Mouse (Mus musculus) c-Kit-positive CD71-negative TER-119-negative erythroid progenitor cells, embryonic 14.5 days (primary cell): ENCODE data around the gene Zfp704.
A peak's percentile ranks its signal among the peaks of the same experiment; 100 is the strongest.

ENCODE experiments used
- DNase-seq: peaks from one replicate; pipeline ENCODE4 v3.0.0-alpha.2; 2013; ENCODE audit warnings: low read depth

The Zfp704 gene

GRCm38 (mm10) chr3:9516119-9516855, 93.6 kb downstream of the Zfp704 start:
- no peak for DNase-seq

DNA sequence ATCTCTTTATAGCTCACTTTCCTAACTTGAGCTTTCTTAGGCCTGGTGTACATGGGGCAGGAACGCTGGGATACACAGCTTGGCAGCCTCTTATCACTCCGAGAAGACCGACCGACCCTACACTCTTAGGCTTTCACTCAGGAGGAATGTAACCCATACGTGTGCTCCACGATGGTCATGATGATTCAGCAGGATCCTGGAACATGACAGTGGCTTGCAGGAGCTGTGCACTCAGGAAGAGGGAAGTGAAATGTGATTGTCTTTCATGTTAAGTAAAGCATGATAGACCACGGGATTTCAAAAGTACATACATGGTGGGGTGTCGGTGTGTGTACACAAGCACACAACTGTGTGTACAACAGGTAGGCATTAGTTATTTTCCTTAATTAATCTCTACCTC, 94.4 kb downstream of the Zfp704 start:
- no peak for DNase-seq

DNA sequence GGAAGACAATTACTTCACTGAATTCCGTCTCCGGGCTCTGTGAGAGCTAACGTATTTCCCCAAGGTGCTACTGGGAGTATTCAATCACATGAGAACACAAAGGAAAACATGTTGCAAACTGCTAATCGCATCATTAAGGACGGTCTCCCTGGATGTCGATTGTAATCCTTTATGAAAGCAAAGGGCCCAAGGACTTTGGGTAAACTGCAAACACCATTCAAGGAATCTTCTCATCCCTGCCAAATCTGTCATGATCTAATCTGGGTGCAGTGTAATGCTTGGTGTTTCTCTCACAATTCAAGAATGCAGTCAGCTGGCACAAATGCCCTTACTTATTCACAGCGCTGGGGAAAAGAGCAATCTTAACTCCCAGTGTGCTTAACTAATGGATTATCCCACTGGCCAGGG, 96.2 kb downstream of the Zfp704 start:
- DNase-seq, result no peak

- DNase-seq, result no peak
These were observed 97.7 kb downstream of the Zfp704 start for GRCm38 (mm10) chr3:9512199-9512598.

- no peak for DNase-seq
These were observed 104.1 kb downstream of the Zfp704 start for GRCm38 (mm10) chr3:9505692-9506211.

DNA sequence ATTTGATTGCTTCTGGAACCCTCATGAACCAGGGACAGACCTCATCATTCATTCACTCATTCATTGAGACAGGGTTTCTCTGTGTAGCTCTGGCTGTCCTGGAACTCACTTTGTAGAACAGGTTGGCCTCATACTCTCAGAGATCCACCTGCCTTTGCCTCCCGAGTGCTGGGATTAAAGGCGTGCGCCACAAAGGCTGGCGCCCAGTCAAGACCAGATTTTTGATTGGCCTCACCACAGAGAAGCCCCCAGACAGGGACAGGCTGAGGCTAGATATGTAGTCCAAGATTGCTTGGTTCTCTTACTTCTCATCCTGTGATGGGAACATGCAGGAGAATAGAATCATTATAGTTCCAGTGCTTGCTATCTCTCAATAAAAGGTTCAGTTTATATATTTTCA, 105.5 kb downstream of the Zfp704 start:
- DNase-seq, result no peak

GRCm38 (mm10) chr3:9500725-9501124, 109.2 kb downstream of the Zfp704 start:
- DNase-seq, result peak; percentile 58

DNA sequence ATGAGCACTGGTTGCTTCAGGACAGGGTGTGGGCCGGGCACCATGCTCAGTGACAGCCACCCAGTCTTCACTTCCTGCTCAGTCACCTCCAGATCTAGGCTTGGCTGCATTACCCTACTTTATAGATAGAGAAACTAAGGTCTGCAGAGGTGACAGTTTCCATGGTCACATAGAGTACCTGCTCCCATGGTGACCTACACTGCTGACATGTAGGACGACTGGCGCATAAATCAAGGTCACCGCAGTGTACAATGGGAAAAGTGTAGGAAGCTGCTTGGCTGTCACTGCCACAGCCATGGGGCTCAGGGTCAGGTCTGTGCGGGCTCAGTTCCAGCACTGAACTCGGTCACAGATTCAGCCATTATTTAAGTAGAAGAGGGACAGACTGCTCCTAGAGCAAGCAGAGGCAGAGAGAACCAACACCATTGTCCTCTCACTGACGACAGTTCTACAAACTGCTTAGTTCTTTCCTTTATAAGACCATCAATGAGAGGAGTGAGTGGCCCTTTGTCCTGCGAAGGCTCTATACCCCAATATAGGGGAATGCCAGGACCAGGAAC, 109.8 kb downstream of the Zfp704 start:
- DNase-seq, result no peak

GRCm38 (mm10) chr3:9499489-9499888, 110.4 kb downstream of the Zfp704 start:
- peak; percentile 33 for DNase-seq

GRCm38 (mm10) chr3:9497260-9497659, 112.6 kb downstream of the Zfp704 start:
- DNase-seq, result no peak

DNA sequence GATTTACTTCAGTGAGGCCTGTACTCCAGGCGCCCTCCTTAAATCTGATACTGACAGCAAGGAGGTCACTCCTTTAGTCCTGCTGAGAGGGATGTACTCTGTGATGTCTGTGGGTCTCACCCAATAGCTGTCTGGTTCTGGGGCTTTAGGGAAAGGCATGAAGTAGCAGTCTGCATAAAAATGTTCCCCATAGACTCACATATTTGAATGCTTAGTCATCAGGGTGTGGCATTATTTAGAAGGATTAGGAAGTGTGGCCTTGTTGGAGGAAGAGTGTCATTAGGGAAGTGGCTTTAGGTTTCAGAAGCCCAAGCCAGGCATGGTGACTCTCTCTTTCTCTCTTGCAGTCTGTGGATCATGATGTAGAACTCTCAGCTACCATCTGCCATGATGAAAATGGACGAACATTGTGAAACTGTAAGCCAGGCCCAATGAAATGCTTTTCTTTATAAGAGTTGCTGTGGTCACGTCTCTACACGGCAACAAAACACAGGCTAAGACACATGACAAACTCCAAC, 118.1 kb downstream of the Zfp704 start:
- DNase-seq, result peak; percentile 12

- no peak for DNase-seq
These were observed 122.2 kb downstream of the Zfp704 start for GRCm38 (mm10) chr3:9487644-9488043.

GRCm38 (mm10) chr3:9485506-9485905, 124.4 kb downstream of the Zfp704 start:
- no peak for DNase-seq

DNA sequence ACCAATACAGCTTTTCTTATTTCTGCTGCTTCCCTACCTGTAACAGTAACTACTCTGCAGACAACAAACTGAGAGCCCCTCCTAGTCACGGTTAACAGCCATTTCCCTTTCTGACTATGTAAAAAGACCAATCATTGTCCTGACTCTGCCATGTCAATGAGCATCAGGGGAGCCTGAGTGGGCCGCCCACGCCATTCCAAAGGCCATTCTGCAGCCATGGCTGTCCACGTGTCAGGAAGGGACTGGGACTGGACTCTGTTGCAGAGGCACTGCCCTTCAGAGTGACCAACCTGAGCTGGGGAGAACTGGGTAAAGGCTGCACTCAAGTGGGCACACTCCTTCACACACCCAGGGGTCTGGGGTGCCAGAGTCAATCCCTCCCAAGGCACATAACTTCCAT, 127.9 kb downstream of the Zfp704 start:
- DNase-seq, result no peak

DNA sequence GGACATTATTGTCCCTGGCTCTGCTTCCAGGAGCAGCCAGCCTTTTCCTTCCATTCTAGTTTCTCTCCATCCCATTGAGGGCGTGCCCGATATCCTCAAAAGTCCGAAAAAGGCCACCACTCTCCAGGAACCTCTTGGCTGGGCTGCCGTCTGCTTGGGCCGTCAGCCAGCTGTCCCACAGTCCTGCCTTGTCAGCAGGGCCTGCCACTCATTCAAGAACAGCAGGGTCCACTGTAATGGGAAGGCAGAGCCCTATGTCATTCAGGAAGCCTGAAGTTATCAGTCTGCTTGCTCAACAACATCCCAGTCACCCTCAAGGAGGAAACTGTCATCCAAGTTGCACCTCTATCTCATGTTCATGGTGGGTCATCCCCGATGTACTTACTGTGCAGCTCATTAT, 128.5 kb downstream of the Zfp704 start:
- no peak for DNase-seq

DNA sequence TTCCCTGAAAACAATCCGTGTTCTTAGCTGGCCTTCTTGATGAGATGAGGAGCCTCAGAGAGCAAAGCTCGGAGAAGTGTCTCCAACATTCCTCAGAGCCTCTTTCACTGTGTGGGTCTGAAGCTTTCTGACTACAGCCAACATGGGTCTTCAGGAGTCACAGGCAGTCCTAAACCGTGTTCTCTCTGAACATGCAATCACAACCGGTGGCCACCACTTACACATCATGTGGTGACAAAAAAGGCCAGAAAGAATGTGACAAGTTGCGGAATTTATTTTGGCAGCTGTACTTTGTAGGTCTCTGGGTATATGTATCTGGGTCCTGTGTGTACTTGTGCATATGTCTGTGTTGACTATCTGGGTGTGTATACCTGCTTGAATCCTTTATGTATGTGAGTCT, 128.9 kb downstream of the Zfp704 start:
- DNase-seq, result no peak

DNA sequence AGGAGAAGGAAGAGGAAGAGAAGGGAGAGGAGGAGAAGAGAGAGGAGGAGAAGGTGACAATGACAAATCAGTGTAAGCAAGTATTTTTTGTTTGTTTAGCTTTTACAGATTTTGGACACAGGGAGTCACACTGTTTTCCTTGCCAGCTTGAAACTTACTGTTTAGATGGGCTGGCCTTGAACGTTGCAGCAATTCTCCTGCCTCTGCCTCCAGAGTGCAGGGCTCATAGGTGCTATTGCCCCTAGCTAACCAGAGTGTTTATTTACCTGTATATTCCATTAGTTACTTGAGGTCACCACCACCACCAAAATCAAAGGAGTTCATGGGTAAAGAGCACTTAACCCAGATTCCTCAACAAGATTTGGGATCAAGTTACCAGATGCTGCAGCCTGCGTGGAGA, 132.5 kb downstream of the Zfp704 start:
- no peak for DNase-seq

DNA sequence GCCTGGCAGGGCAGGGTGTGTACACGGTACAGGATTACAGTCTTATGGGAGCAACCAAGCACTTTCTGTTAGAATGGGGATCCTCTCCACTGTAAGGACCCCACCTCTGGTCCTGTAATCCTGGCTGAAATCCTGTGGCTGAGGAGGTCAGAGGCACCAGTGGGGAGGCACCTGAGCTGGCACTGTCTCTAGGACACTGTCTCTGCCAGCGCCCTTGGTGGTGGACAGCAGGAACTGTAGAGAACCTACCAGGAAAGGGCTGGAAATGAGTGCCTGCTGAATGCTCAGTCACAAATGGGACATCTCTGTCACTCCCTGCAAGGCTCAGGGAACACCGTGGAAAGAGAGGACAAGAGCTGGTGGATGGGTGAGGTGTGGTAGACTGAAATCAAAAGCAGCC, 133.5 kb downstream of the Zfp704 start:
- DNase-seq, result no peak

DNA sequence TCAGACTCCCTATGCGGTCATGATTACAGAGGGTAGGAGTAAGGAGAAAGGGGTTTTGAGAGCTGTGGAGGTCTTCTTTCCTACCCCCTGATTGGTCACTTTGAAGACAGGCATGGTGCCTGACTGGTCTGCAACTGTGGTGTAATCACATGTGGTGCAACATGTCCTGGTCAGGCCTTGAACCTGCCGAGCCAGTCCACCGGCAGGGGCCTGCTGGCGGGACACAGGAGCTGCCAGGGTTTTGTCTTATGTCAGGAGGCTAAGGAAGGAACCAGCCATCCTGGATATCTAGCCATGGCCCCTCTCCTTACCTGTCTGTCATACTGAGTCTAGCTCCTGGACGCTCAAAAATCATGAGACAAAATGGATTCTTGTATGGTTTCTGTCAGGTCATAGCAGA, 134.4 kb downstream of the Zfp704 start:
- no peak for DNase-seq

DNA sequence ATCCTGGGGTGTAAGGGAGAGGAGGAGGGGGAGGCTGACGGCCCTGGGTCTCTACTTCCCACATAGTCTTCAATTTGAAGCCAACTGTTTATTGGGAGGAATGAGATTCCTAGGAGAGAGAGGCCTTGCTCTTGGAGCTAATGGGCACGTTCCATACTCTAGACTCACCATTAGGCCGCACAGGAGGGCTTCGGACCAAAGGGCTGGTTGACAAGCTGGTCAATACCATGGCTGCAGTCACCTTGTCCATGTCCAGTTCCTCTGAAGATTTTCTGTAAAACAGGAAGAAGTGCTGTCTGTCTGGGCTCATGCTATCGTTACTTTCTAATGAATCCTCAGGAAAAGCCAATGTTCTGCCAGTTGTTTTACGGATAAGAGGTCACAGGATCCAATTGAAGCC, 135.6 kb downstream of the Zfp704 start:
- DNase-seq, result no peak

- peak; percentile 41 for DNase-seq
These were observed 143.6 kb downstream of the Zfp704 start for GRCm38 (mm10) chr3:9466287-9466686.

GRCm38 (mm10) chr3:9465731-9466130, 144.2 kb downstream of the Zfp704 start:
- DNase-seq, result no peak

GRCm38 (mm10) chr3:9461660-9462059, 148.2 kb downstream of the Zfp704 start:
- no peak for DNase-seq

- DNase-seq, result no peak
These were observed 149.6 kb downstream of the Zfp704 start for GRCm38 (mm10) chr3:9460284-9460683.
